Mouse (Mus musculus) C2C12 (cell line): ENCODE data around the gene Mospd3. TPM values are rescaled to one million over a fixed set of nuclear protein-coding genes. Genes with fewer than 3 reads are reported as not detected.

Experiments
- H3K27me3 ChIP-seq: one replicate; pipeline ENCODE4 v1.6.1; 2011; ENCODE audit not compliant: control insufficient read depth, insufficient read depth, insufficient read length
- H3K36me3 ChIP-seq: one replicate; pipeline ENCODE4 v1.6.1; 2011; ENCODE audit not compliant: control insufficient read depth, insufficient read depth
- H3K4me3 ChIP-seq: one replicate; pipeline ENCODE4 v1.5.1; 2011; ENCODE audit warnings: mild to moderate bottlenecking, control low read depth; ENCODE audit not compliant: poor library complexity, insufficient read depth, severe bottlenecking
- H3K79me2 ChIP-seq: one replicate; pipeline ENCODE4 v1.6.1; 2011; ENCODE audit not compliant: control insufficient read depth, insufficient read depth
- H3K79me3 ChIP-seq: one replicate; pipeline ENCODE4 v1.6.1; 2011; ENCODE audit warnings: low read depth, control low read depth
- H3ac ChIP-seq: one replicate; pipeline ENCODE3; 2011; ENCODE audit warnings: low read depth; ENCODE audit not compliant: control insufficient read depth, insufficient read length
- CEBPB ChIP-seq: IDR thresholded peaks from one replicate; pipeline ENCODE4 v1.6.1; 2011; ENCODE audit warnings: low read depth, mild to moderate bottlenecking, control low read depth, moderate library complexity
- CTCF ChIP-seq: IDR thresholded peaks from one replicate; pipeline ENCODE4 v1.5.1; 2011; ENCODE audit not compliant: control insufficient read depth, insufficient read depth, insufficient read length
- FOSL1 ChIP-seq: IDR thresholded peaks from one replicate; pipeline ENCODE4 v1.8.0; 2011; ENCODE audit warnings: mild to moderate bottlenecking, low read length; ENCODE audit not compliant: poor library complexity, insufficient read depth, severe bottlenecking
- MAX ChIP-seq: IDR thresholded peaks from one replicate; pipeline ENCODE4 v1.6.1; 2011; ENCODE audit warnings: mild to moderate bottlenecking, control low read depth
- MYOD1 ChIP-seq: IDR thresholded peaks from one replicate; pipeline ENCODE4 v1.6.1; 2011; ENCODE audit warnings: low read depth; ENCODE audit not compliant: control insufficient read depth, insufficient read length
- MYOG ChIP-seq: IDR thresholded peaks from one replicate; pipeline ENCODE4 v1.6.1; 2011; ENCODE audit not compliant: control insufficient read depth, insufficient read length; ENCODE audit errors: extremely low read depth
- USF1 ChIP-seq: IDR thresholded peaks from one replicate; pipeline ENCODE4 v1.6.1; 2011; ENCODE audit warnings: low read depth, mild to moderate bottlenecking, control low read depth, moderate library complexity
- polyA plus RNA-seq: library from polyadenylated mRNA; unstranded; fragments of >200 nt; fragmentation: generic; extraction: Trizol; gene quantifications from one replicate; pipeline ENCODE4 v1.2.1, GENCODE M21; 2012; ENCODE audit warnings: missing spikeins

Mospd3 gene
- polyA plus RNA-seq, 1 experiment: 28.6 TPM

DNA sequence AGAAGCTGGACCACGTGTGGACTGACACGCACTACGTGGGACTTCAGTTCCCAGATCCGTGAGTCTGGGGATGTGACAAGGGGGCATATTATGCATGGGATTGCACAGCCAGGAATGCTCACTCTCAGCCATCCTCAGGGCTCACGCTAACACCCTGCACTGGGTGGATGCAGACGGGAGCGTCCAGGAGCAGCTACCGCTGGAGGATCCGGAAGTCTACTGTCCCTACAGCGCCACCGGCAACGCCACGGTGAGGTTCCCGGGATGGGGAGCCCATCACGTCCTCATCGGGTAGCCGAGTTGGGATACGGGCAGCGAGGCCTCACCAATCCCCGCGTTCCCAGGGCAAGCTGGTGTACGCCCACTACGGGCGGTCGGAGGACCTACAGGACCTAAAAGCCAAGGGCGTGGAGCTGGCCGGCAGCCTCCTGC, 26.4 kb downstream of the Mospd3 start:
- Histone ChIP-seq H3K27me3 (peaks cover 13% of the 10 kb centered on the region), H3K79me3 (no peaks in the 10 kb centered on the region), H3K4me3 (no peak overlapping the region)

DNA sequence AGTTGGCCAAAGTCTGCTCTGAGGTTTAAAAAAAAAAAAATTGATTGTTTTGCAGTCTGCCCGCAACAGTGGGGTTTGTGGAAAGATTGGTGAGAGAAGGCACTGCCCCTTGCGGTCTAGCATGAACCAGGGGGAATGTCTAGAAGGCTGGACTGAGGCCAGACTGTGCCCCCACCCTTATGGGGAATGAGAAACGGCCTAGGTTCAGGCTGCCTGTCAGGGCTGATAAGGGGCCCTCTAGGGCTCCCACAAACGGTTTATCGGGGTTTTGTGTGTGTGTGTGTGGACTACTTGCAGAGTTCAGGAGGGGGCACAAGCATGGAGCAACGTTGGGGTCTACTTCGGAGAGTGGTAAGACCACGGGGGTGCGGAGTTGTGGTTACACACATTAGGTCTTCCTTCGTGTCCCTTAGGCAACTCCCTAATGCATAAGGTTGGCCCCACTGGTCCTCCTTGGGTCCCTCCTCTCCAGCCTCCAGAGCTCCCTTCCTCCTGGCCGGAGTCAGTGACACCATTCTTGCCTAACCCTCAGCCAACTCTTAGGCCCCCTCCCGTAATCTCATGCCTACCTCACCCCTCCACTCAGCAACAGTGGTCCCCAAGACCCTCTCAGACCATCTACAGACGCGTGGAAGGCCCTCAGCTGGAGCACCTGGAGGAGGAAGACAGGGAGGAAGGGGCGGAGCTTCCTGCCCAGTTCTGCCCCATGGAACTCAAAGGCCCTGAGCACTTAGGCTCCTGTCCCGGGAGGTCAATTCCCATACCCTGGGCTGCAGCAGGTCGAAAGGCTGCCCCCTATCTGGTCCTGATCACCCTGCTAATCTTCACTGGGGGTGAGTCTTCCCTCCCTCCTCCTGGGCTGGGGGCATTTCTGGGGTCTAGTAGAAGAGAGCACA, 29.9 kb downstream of the Mospd3 start:
- Histone ChIP-seq H3ac (no peak overlapping the region), H3K79me2 (no peaks in the 10 kb centered on the region), H3K4me3 (no peak overlapping the region), H3K27me3 (peaks cover 24% of the 10 kb centered on the region), H3K79me3 (no peaks in the 10 kb centered on the region), H3K36me3 (no peaks in the 10 kb centered on the region)
- TF ChIP-seq CEBPB (no peak), MAX (no peak), MYOG (no peak)

More for the DNA sequence above, 26.4 kb downstream of the Mospd3 start:
- no peaks in the 10 kb centered on the region for H3K36me3 ChIP-seq
- no peak overlapping the region for H3ac ChIP-seq
- TF ChIP-seq CTCF: no peak
- TF ChIP-seq FOSL1: no peak
- TF ChIP-seq MYOD1: no peak
- TF ChIP-seq MAX: no peak
- no peak for TF ChIP-seq CEBPB
- no peak for TF ChIP-seq USF1
- TF ChIP-seq MYOG: no peak
- H3K79me2 ChIP-seq: no peaks in the 10 kb centered on the region

DNA sequence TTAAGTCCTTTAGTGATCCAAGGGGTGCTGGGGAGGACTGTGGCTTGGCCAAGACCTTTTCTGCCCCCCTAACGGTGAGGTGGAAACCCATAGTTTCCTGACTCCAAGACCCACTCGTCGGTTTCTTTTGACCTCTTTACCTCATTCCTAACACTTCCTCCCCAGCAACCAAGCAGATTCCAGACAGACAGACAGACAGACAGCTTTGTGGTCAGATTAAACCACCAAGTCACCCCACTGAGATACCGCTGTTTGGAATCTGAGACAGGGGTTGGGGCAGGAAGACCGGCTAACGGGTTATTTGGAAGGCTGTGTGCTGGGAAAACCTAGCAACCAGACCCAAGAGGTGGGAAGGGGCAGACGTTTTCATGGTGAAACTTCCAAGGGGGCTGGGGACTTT, 30.7 kb downstream of the Mospd3 start:
- H3K36me3 ChIP-seq: no peaks in the 10 kb centered on the region
- peaks cover 29% of the 10 kb centered on the region for H3K27me3 ChIP-seq
- H3K4me3 ChIP-seq: no peak overlapping the region
- H3K79me3 ChIP-seq: no peaks in the 10 kb centered on the region
- TF ChIP-seq FOSL1: no peak
- TF ChIP-seq USF1: no peak
- TF ChIP-seq MYOD1: no peak
- TF ChIP-seq CEBPB: no peak
- no peak for TF ChIP-seq CTCF
- no peak for TF ChIP-seq MAX
- no peak for TF ChIP-seq MYOG
- no peak overlapping the region for H3ac ChIP-seq
- H3K79me2 ChIP-seq: no peaks in the 10 kb centered on the region

DNA sequence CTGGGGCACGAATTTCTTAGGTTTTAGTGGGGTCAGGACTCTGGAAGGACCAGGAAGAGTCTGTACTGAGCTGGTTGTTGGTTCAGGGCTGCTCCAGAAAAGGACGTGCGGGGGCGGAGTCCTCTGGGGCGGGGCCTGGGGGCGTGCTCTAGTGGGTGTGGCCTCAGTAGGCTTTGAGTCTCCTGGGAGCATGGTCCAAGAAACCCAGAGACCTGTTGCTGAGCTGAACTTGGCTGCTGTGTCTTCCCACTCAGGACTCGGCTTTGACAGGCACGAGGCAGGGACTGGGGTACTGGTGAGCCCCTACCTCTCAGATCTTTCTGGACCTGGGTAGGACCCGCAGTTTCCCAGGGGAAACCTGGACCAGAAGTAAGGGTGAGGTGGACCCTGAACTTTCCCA, 31.2 kb downstream of the Mospd3 start, which contains the start of gene Tfr2:
TSS of gene Tfr2 (plus strand) at position 176 of the 400 bp plus-strand sequence.
- H3K36me3 ChIP-seq: no peaks in the 10 kb centered on the region
- H3K4me3 ChIP-seq: no peak within 1 kb of the TSS
- peaks cover 27% of the 10 kb centered on the region for H3K27me3 ChIP-seq
- no peaks in the 10 kb centered on the region for H3K79me3 ChIP-seq
- TF ChIP-seq MAX (no peak), CEBPB (no peak), USF1 (no peak), MYOG (no peak), FOSL1 (no peak), CTCF (no peak), MYOD1 (no peak)
- no peaks in the 10 kb centered on the region for H3K79me2 ChIP-seq
- H3ac ChIP-seq: no peak within 1 kb of the TSS

DNA sequence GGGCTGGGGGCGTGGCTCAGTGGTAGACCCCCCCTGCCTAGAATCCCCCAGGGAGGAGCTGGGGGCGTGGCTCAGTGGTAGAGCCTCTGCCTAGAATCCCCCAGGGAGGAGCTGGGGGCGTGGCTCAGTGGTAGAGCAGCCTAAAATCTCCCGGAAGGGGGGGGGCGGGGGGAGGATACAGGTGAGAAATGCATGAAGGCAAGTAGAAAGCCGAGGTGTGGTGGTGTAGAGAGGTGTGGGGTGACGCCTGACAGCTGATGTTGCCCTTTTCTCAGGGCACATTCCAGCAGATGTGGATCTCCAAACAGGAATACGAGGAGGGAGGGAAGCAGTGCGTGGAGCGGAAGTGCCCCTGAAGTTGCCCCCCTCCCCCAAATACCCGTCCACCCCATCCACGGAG, 31.8 kb downstream of the Mospd3 start:
- TF ChIP-seq CTCF: no peak
- no peak for TF ChIP-seq FOSL1
- TF ChIP-seq MAX: no peak
- no peak for TF ChIP-seq CEBPB
- no peak for TF ChIP-seq MYOG
- no peak for TF ChIP-seq MYOD1
- no peak for TF ChIP-seq USF1

More for the DNA sequence above, 31.8 kb downstream of the Mospd3 start:
- Histone ChIP-seq H3ac (no peak overlapping the region), H3K79me2 (no peaks in the 10 kb centered on the region), H3K27me3 (peaks cover 21% of the 10 kb centered on the region), H3K79me3 (no peaks in the 10 kb centered on the region), H3K36me3 (no peaks in the 10 kb centered on the region), H3K4me3 (no peak overlapping the region)
